Mouse (Mus musculus): Measurements from ENCODE around the gene Pik3cg.

DNA sequence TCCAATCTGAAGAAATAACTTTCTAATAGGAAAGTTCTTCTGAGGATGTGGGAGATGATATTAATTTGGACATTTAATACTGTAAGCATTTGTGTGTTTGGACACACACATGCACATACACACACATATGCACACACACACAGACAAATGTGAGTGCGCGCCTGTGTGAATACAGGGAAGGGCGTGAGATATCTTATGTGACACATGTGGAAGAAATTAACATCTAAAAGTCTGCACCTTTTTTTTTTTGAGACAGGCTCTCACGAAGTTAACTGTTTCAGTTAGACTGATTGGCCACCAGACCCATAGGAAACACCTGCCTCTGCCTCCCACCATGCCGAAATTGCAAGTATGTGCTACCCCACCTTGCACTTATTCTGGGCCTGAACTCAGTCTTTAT lies 64.7 kb downstream of the Pik3cg start:
- TF ChIP-seq POLR2A (IDR thresholded peaks at IDR 0.05; ENCODE audit: extremely low read depth, insufficient read depth, low read length) (no peak), CTCF (IDR thresholded peaks at IDR 0.05; ENCODE audit: low read depth, low read length) (no peak)

Measured in liver, adult 2 months (tissue).